Mouse (Mus musculus) kidney, adult 9 months (tissue): ENCODE data around the gene Il9.
A peak's percentile ranks its signal among the peaks of the same experiment; 100 is the strongest.

Experiments
- DNase-seq: peaks from one replicate; pipeline ENCODE4 v3.0.0; 2022

Il9 gene

DNA sequence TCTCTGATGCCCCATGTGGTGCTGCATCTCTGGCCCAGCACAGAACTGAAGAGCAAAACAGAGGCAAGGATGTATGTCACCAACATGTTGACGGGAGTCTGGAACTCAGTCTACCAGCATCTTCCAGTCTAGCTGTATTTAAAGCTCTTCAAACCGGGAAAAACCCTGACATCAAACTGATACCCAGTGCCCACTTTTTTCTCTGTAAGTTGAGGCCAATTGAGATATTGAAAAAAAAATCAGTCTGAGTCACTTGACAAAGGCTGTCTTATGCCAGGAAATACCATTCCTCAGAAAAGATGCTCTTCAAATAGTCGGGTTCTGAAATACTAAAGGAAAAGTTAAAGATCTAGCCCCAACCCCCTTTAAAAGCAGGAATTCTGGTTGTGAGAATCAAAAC lies at the start of gene Il9:
Gene Il9 (minus strand): TSS at position 101 of the 400 bp plus-strand sequence.
- no peak for DNase-seq

GRCm38 (mm10) chr13:56529685-56530084 lies 47.6 kb upstream of the Il9 start:
- no peak for DNase-seq

DNA sequence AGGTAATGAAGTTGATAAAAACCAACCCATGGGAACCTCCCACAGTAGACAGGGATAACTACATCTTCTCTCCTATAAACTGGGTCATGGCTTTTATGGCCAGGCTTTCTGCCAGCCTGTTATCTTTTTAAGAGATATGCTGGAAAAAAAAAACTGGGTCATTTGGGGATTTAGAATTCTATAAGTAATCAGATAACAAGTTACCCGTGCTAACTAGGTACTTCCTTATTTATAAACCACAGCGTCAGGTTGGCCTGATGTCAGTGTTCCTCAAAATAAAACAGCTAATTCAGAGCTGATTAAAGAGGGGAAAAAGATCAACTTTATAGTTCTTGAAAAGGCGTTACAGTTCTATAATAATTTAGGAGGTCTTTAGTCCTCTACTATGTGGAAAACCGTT lies 47.0 kb upstream of the Il9 start:
- DNase-seq, result no peak

- peak; percentile 39 for DNase-seq
Measured at GRCm38 (mm10) chr13:56528281-56528680, 46.2 kb upstream of the Il9 start.

DNA sequence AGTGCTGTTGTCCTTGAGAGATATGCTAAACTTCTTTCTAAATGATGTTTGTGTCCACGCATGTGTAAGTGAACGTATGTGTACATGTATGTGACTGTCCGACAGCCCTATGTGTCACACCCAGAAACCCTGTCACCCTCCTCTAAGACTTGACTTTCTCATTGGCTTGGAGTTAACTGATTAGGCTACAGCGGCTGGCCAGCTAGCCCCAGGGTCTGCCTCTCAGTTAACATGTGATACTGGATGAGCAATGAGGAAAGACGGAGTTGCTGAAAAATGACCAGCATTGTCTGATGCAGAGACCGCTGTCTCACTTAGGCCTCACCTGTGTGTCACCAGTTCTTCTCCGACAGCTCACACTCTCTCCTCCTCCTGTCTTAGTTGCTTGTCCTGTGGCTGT lies 45.8 kb upstream of the Il9 start:
- DNase-seq, result no peak

DNA sequence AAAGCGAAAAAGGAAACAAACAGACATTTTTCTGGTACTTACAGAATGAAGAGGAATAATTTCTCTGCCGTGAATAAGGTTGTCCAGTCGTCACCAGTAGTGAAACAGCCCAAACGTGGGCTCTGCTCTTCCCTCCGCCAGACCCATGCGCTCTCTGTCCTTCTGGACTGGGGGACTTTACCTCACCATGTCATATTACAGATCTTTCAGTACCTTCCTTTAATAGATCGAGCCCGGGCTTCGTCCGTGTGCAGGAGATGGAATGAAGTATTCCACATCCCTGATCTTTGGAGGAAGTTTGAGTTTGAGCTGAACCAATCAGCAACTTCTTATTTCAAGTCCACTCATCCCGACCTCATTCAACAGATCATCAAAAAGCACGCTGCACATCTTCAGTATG lies 44.8 kb upstream of the Il9 start:
- DNase-seq, result no peak

DNA sequence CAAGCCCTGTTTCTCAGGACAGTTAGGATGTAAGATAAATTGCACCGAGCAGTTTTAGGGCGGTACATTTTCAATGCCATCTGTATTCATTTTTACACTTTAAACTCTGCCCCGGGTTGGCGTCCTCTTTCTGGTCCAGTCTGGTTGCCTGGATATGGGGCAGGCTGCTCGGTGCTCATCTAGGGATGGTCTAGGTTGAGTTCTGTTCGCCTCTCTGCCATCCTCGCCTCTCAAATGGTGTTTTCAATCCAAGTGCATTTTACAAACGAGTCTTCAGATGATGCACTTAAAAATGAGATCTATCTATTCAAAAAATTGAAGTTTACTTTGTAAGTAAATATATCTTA lies 40.7 kb upstream of the Il9 start:
- no peak for DNase-seq

DNA sequence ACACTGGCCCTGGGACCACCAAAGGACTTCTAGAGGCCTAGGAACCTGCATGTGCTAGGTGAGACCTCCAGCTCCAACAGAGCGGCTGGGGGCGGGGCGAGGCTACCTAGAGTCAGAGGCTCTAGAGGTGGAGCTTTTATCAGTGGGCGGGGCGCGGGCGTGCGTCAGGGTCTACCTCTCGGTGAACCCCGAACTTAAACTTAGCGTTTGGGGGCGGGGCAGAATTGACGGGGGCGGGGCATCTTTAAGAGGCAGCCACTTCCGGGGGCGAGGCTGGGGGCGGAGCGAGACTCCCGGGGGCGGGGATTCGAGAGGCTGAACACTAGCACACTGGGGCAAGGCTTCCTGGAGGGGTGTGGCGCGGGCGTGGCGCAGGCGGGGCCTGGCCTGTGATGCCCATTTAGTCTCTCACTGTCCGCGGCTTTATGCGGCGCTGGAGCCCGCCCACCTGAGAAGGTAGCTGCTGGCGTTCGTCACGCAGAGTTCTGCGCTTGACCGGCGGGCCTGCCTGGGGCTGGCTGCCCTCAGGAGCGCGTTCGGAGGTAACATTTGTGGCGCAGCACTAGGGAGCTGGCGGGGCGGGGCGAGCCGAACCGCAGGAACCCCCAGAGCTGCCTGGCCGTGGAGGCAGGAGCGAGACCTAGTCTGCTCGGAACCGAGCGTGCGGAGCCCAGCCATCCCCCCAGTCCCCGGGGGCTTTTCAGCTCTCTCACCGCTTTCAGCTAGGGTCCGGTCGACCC lies 40.2 kb upstream of the Il9 start, which contains the start of gene Fbxl21:
Gene Fbxl21 (plus strand): TSS at position 392 of the 740 bp plus-strand sequence.
- DNase-seq, result peak; percentile 98

DNA sequence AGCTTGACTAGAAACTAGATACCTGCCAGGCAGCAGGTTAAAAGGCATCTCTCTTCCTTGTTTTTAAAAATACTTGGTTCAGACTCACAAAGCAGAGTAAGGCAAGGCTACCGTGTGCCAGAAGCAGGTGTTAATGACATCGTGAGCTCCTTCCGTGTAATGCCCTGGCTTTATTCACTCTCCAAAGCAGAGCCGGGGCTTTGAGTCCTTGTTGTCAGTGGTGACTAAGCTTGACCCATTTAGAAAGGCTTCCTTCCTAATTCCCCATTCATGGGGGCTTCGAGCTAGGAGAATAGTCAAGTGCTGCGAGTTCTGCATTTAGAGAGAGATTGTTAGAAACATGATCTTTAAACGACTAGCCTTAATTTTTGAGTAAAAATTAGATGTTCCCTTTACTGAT lies 34.8 kb upstream of the Il9 start:
- DNase-seq, result no peak

DNA sequence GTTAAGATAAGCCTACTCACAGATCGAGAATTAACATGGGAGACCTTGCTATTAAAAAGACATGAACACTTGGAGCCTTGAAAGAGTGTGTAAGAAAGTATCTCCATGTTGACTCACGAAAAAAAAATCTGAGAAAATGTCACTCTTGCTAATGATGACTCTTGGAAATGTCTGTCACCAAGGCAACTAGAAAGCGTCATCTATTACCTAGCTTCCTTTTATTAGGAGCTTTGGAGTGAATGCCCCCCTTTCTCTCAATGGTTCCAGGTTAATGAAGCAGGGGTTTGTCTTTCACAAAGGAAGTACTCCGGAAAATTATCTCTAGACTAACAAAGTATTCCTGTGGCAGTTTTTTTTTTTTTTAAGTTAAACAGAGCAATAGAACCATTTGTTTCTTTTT lies 34.3 kb upstream of the Il9 start:
- DNase-seq, result no peak

- DNase-seq, result no peak
Measured at GRCm38 (mm10) chr13:56513595-56513994, 31.5 kb upstream of the Il9 start.

- peak; percentile 85 for DNase-seq
Measured at GRCm38 (mm10) chr13:56509796-56510195, 27.8 kb upstream of the Il9 start.

DNA sequence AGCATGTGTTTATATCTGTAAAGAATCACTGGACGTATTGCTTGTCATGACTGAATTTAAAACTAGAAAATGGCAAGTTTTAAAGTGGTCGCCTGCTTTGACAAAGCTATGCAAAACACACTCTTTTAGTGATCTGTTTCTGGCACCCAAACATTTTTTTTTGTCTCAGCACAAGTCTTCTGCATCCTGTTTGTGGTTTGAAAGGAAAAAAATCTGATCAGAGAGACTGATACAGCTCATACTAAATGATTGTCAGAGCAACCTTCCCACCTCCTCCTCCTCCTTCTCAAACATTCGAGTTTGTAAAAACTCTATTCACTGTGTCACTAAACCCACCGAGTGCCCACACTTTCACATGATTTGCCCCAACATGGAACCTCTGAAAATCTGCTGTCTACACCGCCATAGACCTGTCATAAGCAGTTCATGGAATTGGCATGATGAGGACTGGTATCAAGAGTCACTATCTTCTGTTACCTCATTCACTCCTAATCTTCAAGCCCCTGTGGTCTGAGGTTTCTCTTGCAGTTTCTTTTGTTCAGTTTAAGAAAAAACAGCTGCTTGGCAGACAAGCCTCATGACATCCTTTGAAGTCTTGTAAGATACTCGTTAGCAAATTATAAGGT lies 24.9 kb upstream of the Il9 start:
- DNase-seq, result no peak

DNA sequence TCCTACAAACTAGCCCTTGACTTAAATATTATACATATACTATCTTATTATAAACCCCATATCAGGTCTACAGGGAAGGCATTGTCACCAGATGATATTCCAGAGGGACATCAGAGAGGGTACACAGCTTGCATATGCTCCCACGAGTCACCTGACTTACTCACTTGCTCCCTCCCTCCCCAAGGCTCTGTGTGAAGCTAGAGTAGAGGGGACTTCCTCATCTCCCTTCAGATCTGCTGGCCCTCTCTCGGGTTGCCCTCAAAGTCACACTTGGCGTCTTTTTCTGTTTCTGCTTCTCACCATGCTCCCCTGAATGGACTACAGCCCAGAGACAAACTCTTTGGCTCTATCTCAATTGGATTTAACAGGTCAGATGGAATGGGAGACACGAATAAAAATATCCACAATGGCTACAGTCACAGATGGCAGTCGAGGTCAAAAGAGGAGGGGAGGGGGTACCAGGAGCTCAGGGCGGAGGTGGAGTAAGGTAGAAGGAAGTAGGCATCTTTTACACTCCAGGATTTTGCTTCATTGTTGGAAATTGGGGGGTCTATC lies 19.9 kb upstream of the Il9 start:
- no peak for DNase-seq

DNA sequence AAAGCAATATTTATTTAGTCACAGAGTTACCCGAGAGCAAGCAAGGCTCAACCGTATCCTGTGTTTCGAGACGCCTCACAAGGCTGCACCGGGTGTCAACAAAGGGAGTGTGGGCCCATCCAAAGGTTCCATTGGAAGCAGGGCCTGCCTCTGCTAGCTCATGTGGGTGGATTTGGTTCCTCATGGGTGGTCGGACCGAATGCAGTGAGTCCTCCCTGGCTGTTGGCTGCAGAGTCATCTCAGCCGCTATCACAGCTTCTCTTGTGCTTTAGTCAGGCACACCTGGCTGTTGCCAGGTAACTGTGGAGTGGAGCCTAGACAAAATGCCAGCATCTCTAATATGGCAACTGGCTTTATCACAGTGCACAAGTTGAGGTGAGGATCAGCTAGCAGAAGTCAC lies 18.6 kb upstream of the Il9 start:
- no peak for DNase-seq

GRCm38 (mm10) chr13:56500132-56500531 lies 18.1 kb upstream of the Il9 start:
- peak; percentile 46 for DNase-seq

DNA sequence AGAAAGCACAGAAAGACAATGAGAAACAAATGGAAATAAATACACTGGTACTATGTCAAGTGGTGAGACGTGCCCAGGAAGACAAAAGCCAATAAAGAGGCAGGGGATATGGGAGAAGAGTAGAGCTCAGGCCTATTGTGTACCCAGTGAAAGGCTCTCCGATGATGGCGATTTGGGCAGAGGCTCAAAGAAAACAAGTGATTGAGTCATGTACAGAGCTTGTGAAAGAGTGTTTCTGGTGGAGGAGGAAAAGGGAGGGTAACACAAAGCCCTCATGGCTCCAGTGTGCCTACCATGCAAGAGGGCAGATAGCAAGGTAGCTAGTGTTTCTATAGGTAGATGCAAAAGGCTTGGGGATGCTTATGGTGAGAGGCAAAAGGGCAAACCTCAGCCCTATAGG lies 12.4 kb upstream of the Il9 start:
- DNase-seq, result no peak

- DNase-seq, result no peak
Measured at GRCm38 (mm10) chr13:56488012-56488411, 6.0 kb upstream of the Il9 start.

GRCm38 (mm10) chr13:56478027-56478426 lies 4.0 kb downstream of the Il9 start:
- no peak for DNase-seq

DNA sequence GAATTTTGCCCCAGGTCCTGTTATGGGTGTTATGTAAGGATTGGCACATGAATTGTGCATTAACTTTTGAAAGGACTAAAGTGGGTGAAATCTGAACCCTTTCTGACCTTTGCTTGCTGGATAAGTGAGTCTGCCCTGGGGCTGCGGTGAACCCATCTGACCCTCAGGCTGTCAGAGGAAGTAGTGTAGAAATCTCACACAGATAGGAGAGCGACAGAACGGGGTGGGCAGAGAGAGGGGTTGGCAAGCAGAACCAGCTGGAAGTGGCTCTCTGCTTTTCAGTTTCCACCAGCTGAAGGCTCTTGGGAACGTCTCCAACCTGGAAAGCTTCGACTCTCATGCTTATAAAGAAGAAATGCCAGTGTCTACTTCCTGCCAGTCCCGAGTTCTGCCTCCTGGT lies 4.8 kb downstream of the Il9 start:
- peak; percentile 87 for DNase-seq

DNA sequence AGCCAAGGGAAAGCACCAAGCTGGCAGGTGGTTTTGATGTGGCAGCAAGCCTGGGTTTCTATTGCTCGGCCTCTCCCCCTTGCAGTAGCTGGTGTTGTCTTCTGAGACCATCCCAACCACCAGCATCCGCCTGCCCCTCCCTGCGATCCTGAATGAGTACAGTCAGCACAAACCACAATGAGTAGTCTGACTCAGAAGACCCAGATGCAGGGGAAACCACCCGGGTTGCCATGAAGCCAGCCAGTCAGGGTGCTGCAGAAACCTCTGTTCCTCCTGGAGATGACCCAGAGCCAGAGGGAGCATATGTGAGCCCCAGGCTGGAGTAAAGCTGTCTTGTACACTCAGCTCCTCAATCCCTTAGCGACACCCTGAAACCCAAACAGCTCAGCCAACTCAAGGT lies 5.3 kb downstream of the Il9 start:
- DNase-seq, result no peak

DNA sequence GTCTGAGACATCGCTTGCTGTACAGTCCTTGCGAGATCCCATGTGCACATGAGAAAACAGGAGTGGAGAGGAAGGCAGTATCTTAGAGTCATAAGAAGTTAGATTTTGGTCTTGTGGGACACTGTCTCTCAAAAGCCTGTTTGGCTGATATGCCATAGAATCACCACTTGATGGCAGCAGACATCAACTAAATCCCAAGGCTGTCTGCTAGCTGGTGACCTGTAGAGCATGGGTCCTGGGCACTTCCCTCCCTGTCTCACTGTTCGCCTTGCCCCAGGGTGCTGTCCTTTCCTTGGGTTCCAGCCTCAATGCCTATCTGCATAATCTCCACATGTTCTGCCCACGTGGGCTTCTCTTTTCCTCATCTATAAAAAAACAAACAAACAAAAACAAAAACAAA lies 6.7 kb downstream of the Il9 start:
- DNase-seq, result peak; percentile 74

- DNase-seq, result no peak
Measured at GRCm38 (mm10) chr13:56472661-56473060, 9.4 kb downstream of the Il9 start.

DNA sequence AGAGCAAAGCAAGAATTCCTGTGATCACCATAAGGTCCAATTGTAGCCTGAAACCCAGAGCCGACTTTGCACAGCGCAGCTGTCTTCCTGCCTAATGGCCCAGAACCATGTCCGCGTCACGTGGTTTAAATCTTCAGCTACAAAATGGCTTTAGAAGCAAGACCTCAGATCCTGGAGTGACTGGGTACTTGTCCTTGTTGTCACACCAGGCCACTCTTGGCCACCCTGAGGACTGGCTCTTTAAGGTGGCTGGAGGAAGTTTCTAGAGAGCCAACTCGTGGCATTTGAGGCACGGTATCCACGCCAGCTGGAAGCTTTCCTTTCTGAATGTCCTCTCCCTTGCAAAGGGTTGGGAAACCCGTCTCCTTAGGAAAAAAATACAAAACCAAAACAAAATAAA lies 10.1 kb downstream of the Il9 start:
- DNase-seq, result peak; percentile 77

GRCm38 (mm10) chr13:56471211-56471610 lies 10.8 kb downstream of the Il9 start:
- no peak for DNase-seq
